Mouse (Mus musculus): ENCODE data around the gene Krtcap2.

DNA sequence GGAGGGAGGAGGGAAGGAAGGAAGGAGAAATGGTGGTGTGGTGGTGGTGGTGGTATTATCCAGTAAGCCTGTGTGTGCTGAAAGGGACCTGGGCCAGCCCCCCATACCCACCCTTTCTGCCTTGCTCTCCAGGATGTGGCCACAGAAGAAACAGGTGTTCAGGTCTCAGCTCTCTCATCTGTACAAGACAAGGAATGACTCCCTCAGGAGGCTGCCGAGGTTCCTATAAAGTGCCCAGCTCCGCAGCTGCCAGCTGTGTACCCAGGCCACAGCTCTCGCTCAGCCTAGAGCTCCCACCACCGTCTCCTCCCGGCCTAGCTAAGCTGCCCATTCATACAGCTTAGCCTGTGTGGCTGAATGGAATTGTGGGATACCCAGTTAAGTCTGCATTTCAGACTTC is 46.5 kb downstream of the Krtcap2 start:
- TF ChIP-seq CTCF (IDR thresholded peaks at IDR 0.05; ENCODE audit: borderline replicate concordance, control insufficient read depth, extremely low read depth, insufficient read depth, low read length, poor library complexity), result no peak
- TF ChIP-seq POLR2A (IDR thresholded peaks at IDR 0.05; ENCODE audit: control insufficient read depth, extremely low read depth, insufficient read depth, low read length, poor library complexity), result no peak

Measured in thymus, adult 2 months (tissue).